ENCODE assay signal across 8 mouse cellular contexts in the genomic region with DNA sequence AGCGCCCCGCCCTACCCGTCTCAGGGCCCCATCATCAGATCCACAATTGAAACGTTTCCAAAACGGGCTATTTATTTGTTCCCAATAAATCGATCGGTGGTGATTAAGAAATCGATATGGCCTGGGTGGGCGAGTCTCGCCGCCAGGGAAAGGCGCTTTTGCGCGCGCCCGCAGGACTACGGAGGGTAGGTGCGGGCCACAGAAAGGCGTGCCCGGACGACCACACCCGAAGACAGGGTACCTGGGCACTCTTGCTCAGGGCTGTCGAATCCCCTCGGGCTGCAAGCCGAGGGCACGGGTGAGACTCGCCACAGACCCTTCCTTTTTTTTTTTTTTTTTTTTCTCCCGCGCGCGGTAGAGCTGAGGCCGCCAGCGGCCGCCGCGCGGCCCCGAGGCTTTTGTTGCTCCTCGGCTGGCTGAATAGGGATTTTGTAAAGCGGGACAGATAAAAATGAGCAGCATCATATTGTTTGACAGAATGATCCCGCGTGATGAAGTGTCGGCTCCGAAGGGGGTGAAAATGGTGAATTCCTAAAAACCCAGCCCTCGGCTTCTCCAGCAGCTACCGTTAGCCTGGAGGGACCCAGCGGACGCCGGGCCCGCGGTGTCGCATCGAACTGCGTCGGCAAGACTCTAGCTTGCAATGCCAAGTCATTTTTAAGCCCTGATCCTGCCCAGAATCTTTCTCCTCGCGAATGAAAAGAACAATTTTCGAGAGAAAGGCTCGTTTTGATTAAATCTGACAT. TPM values are rescaled to one million over a fixed set of nuclear protein-coding genes. Genes with fewer than 3 reads are reported as not detected.
DNase-seq lines count a peak whose midpoint lies in the region; ATAC-seq lines count a peak whose summit lies in the region.

No protein-coding gene starts in this region.

- H3K36me3 ChIP-seq in embryonic facial prominence, embryonic 12.5 days: no peaks in the 10 kb centered on the region
- no peaks in the 10 kb centered on the region for H3K36me3 ChIP-seq in hindbrain, embryonic 10.5 days
- H3K36me3 ChIP-seq in midbrain, embryonic 16.5 days (ENCODE audit: control insufficient read depth, insufficient read depth, low read length): no peaks in the 10 kb centered on the region

- H3K9ac ChIP-seq in embryonic facial prominence, embryonic 12.5 days: no peak overlapping the region
- H3K9ac ChIP-seq in midbrain, embryonic 16.5 days (ENCODE audit: low read depth, low read length): no peak overlapping the region

- intact Hi-C loops in left cerebral cortex, postnatal 4 days (cut with DNase I): loop anchor here (10.0 kb wide), 1 partner anchor 276 kb away; no protein-coding TSS in a partner anchor

- H3K4me2 ChIP-seq in embryonic facial prominence, embryonic 12.5 days (replicated peaks): peak overlapping the region; percentile 34
- peak overlapping the region; percentile 20; the same call in 1 of the 2 replicates for H3K4me2 ChIP-seq in midbrain, embryonic 16.5 days (ENCODE audit: low read length)

- H3K27ac ChIP-seq in embryonic facial prominence, embryonic 12.5 days: no peak overlapping the region
- no peak overlapping the region for H3K27ac ChIP-seq in hindbrain, embryonic 10.5 days
- H3K27ac ChIP-seq in midbrain, embryonic 16.5 days (ENCODE audit: low read length): no peak overlapping the region

- peak; percentile 13 for DNase-seq in left cerebral cortex, postnatal 4 days
- no peak for DNase-seq in left cerebral cortex, adult 9 months (ENCODE audit: low spot score in 2 of 2)
- peak; percentile 50 for DNase-seq in hindbrain, embryonic 10.5 days (ENCODE audit: low spot score)
- DNase-seq in kidney, adult 9 months: no peak
- DNase-seq in left cerebral cortex, adult 11 months (ENCODE audit: low spot score): no peak

- WGBS in embryonic facial prominence, embryonic 12.5 days: under 1% methylated on average over 58 of the region's 59 CpGs
- whole genome bisulfite sequencing in hindbrain, embryonic 10.5 days: 2% methylated on average over 59 of the region's 59 CpGs
- under 1% methylated on average over 59 of the region's 59 CpGs for WGBS in midbrain, embryonic 16.5 days

- H3K4me1 ChIP-seq in embryonic facial prominence, embryonic 12.5 days: peaks cover 4% of the 10 kb centered on the region; the same call in 1 of the 2 replicates
- peaks cover 35% of the 10 kb centered on the region for H3K4me1 ChIP-seq in hindbrain, embryonic 10.5 days (replicated peaks)
- no peaks in the 10 kb centered on the region; the same call in 1 of the 2 replicates for H3K4me1 ChIP-seq in midbrain, embryonic 16.5 days (ENCODE audit: control insufficient read depth, insufficient read depth, low read length)

- ATAC-seq in embryonic facial prominence, embryonic 12.5 days (ENCODE audit: insufficient number of reproducible peaks, insufficient read depth, low FRiP score, low TSS enrichment): no peak
- no peak for ATAC-seq in midbrain, embryonic 16.5 days
- ATAC-seq in CD4-positive, CD25-positive, alpha-beta regulatory T cell, adult 4 months: no peak

- no peaks in the 10 kb centered on the region for H3K9me3 ChIP-seq in embryonic facial prominence, embryonic 12.5 days
- no peaks in the 10 kb centered on the region for H3K9me3 ChIP-seq in hindbrain, embryonic 10.5 days
- H3K9me3 ChIP-seq in midbrain, embryonic 16.5 days (replicated peaks; ENCODE audit: control insufficient read depth, low read length, poor library complexity, severe bottlenecking): no peaks in the 10 kb centered on the region

- peak overlapping the region; percentile 12; the same call in 1 of the 2 replicates for H3K4me3 ChIP-seq in embryonic facial prominence, embryonic 12.5 days
- peak overlapping the region; percentile 40 for H3K4me3 ChIP-seq in hindbrain, embryonic 10.5 days
- H3K4me3 ChIP-seq in midbrain, embryonic 16.5 days (ENCODE audit: low read depth, low read length): no peak overlapping the region

- peaks cover 75% of the 10 kb centered on the region for H3K27me3 ChIP-seq in embryonic facial prominence, embryonic 12.5 days
- peaks cover 98% of the 10 kb centered on the region for H3K27me3 ChIP-seq in hindbrain, embryonic 10.5 days (ENCODE audit: insufficient read depth, poor library complexity, severe bottlenecking)
- peaks cover 64% of the 10 kb centered on the region for H3K27me3 ChIP-seq in midbrain, embryonic 16.5 days (ENCODE audit: control insufficient read depth, insufficient read depth, low read depth, low read length)

RNA-seq across cellular contexts. Expression of gene Foxd3, which starts 5.0 kb away (rescaled TPM):
- total RNA-seq in left cerebral cortex, postnatal 4 days (2021): not detected
- polyA plus RNA-seq in embryonic facial prominence, embryonic 12.5 days (2016; fragmentation: Nextera tagmentation; extraction: Ambion mirVana): 2.1 TPM in 2 replicates
- polyA plus RNA-seq in hindbrain, embryonic 10.5 days (2016; fragmentation: Nextera tagmentation; extraction: Ambion mirVana): 0.50 and 1.1 TPM in 2 replicates
- polyA plus RNA-seq in midbrain, embryonic 16.5 days (2015; fragmentation: Nextera tagmentation; extraction: Ambion mirVana): 0.11 and 0.18 TPM in 2 replicates
- not detected for polyA plus RNA-seq in CD4-positive, CD25-positive, alpha-beta regulatory T cell, adult 4 months (2017; shearing (Covaris generic))

Comparison
In these comparisons a context has a peak if more than half of its experiments do, and no peak if none do; other contexts are left out.
1. DNase-seq: peak in left cerebral cortex, postnatal 4 days (single experiment) and hindbrain, embryonic 10.5 days (single experiment); none in left cerebral cortex, adult 9 months (0 of 2), kidney, adult 9 months (single experiment) and left cerebral cortex, adult 11 months (single experiment).